Mouse (Mus musculus) lung, embryonic 16.5 days (tissue): ENCODE results near the gene Cmtm3. TPM values are rescaled to one million over a fixed set of nuclear protein-coding genes. Genes with fewer than 3 reads are reported as not detected.
A peak's percentile ranks its signal among the peaks of the same experiment; 100 is the strongest.
"Not testable (repeated sequence)": the region's sequence is repeated elsewhere in the genome, so short reads cannot be mapped to it uniquely, and the experiment has no call there.

Experiments
- ATAC-seq: fragments of 200-750 bp; cut with Nextera tagmentation; 2 replicates; pipeline ENCODE4 v1.8.0; 2017; ENCODE audit warnings: low read depth, mild to moderate bottlenecking, moderate library complexity
- H3K27ac ChIP-seq: fragments of 300-500 bp; sonication (generic); 2 replicates; pipeline ENCODE4 v1.5.1; 2014; ENCODE audit warnings: mild to moderate bottlenecking, control low read depth, low read length
- H3K27me3 ChIP-seq: fragments of 300-500 bp; sonication (generic); 2 replicates; pipeline ENCODE4 v1.6.1; 2014; ENCODE audit warnings: low read depth, low read length, mixed read lengths; ENCODE audit not compliant: control insufficient read depth, insufficient read depth
- H3K36me3 ChIP-seq: fragments of 300-500 bp; sonication (generic); 2 replicates; pipeline ENCODE4 v1.6.1; 2014; ENCODE audit warnings: low read length; ENCODE audit not compliant: control insufficient read depth, insufficient read depth
- H3K4me1 ChIP-seq: fragments of 300-500 bp; sonication (generic); replicated peaks from 2 replicates; pipeline ENCODE4 v1.6.1; 2014; ENCODE audit warnings: low read length, mixed read lengths; ENCODE audit not compliant: control insufficient read depth, insufficient read depth
- H3K4me2 ChIP-seq: fragments of 300-500 bp; sonication (generic); 2 replicates; pipeline ENCODE4 v1.6.1; 2014; ENCODE audit warnings: low read depth, low read length, control low read depth
- H3K4me3 ChIP-seq: fragments of 300-500 bp; sonication (generic); 2 replicates; pipeline ENCODE4 v1.5.1; 2014; ENCODE audit warnings: mild to moderate bottlenecking, low read length, control low read depth
- H3K9ac ChIP-seq: fragments of 300-500 bp; sonication (generic); 2 replicates; pipeline ENCODE4 v1.6.1; 2014; ENCODE audit warnings: low read length, control low read depth
- H3K9me3 ChIP-seq: fragments of 300-500 bp; sonication (generic); 2 replicates; pipeline ENCODE4 v1.6.1; 2016; ENCODE audit warnings: low read length; ENCODE audit not compliant: control insufficient read depth
- WGBS: fragments of 180-500 bp; shearing (Covaris S2); extraction: QIAGEN DNeasy Blood & Tissue Kit; methylation state at CpG from one replicate; pipeline ENCODE4 v1.1.7; 2014; 5-methylcytosine and 5-hydroxymethylcytosine counted together
- polyA plus RNA-seq: library from polyadenylated mRNA; unstranded; fragments of >200 nt; fragmentation: Nextera tagmentation; extraction: Ambion mirVana; gene quantifications from 2 replicates; pipeline ENCODE4 v1.2.1, GENCODE M21; 2015

Gene Cmtm3
- polyA plus RNA-seq, 1 experiment from 2014 or later = 142 TPM

DNA sequence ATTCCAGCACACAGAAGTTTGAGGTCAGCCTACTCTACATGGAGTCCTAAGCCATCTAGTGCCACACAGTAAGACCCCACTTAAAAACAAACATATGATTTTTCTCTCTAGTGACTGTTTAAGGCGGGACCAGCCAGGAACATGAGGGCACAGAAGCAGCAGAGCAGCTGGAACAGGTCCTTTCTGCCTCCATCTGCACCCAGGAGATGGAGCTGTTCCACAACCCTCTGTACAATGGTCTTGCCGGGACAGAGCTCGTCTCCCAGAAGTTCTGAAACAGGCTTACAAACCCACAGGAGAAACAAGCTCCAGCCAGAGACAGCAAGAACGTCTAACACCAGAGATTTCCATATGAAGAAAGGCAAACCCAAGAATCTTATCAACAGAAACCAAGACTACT lies 25.9 kb upstream of the Cmtm3 start:
- H3K36me3 ChIP-seq = no peaks in the 10 kb centered on the region
- H3K4me1 ChIP-seq = no peaks in the 10 kb centered on the region
- no peak overlapping the region for H3K27ac ChIP-seq
- ATAC-seq = no peak
- H3K4me2 ChIP-seq = no peak overlapping the region
- no peaks in the 10 kb centered on the region for H3K27me3 ChIP-seq
- WGBS = 60% methylated on average over 4 of the region's 4 CpGs
- H3K9me3 ChIP-seq = no peaks in the 10 kb centered on the region
- no peak overlapping the region for H3K4me3 ChIP-seq
- no peak overlapping the region for H3K9ac ChIP-seq

DNA sequence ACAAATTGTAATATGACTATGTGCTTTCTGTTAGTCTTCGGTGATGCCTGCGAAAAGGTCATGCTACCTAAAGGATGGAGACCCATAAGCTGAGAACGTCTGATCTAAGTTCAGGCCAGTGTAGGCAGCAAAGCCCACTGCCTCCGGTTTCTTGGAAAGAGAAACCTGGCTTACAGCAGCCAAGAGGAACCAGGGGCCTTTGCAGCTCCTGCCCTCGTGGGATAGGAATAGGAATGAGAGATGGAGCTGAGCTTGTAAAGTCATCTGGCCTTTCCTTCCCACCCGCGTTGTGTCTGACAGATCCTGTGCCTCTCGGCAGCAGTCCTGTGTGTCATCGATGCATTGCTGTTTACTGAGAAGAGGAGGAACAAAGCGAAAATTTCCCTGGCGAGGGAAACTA lies 17.9 kb upstream of the Cmtm3 start, which contains the start of gene Gm11020:
TSS of gene Gm11020 (plus strand) at position 301 of the 400 bp plus-strand sequence.
- 76% methylated on average over 8 of the region's 11 CpGs for whole genome bisulfite sequencing
- not testable (repeated sequence) for ATAC-seq

DNA sequence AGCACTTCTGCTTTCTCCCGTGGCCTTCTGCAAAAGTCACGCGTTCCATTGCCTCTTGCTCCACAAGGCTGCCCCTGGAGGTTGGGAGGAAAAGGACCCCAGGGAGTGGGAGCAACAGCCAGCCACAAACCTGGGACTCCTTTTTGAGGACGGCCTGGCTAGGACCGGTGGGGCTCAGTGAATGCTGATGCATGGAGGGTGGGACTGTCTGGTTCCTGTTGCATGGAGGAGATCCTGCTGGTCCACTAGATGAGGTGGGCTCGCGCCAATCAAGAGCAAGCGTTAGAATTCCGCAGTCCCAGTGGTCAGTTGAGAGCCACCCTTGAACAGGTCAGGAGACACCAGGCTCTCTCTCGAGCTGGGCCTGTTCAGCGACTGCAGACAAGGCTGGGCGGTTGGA lies 17.3 kb upstream of the Cmtm3 start, which contains the start of gene Cmtm2b:
TSS of gene Cmtm2b (plus strand) at position 301 of the 400 bp plus-strand sequence.
- not testable (repeated sequence) for H3K27me3 ChIP-seq, H3K27ac ChIP-seq, H3K9ac ChIP-seq, H3K4me3 ChIP-seq, H3K4me2 ChIP-seq, ATAC-seq, H3K36me3 ChIP-seq, H3K9me3 ChIP-seq, H3K4me1 ChIP-seq
- WGBS = 85% methylated on average over 12 of the region's 12 CpGs

More for the DNA sequence above, 17.9 kb upstream of the Cmtm3 start, which contains the start of gene Gm11020:
- H3K4me1 ChIP-seq, H3K27ac ChIP-seq, H3K4me3 ChIP-seq, H3K36me3 ChIP-seq, H3K9ac ChIP-seq, H3K27me3 ChIP-seq, H3K4me2 ChIP-seq, H3K9me3 ChIP-seq: not testable (repeated sequence)

DNA sequence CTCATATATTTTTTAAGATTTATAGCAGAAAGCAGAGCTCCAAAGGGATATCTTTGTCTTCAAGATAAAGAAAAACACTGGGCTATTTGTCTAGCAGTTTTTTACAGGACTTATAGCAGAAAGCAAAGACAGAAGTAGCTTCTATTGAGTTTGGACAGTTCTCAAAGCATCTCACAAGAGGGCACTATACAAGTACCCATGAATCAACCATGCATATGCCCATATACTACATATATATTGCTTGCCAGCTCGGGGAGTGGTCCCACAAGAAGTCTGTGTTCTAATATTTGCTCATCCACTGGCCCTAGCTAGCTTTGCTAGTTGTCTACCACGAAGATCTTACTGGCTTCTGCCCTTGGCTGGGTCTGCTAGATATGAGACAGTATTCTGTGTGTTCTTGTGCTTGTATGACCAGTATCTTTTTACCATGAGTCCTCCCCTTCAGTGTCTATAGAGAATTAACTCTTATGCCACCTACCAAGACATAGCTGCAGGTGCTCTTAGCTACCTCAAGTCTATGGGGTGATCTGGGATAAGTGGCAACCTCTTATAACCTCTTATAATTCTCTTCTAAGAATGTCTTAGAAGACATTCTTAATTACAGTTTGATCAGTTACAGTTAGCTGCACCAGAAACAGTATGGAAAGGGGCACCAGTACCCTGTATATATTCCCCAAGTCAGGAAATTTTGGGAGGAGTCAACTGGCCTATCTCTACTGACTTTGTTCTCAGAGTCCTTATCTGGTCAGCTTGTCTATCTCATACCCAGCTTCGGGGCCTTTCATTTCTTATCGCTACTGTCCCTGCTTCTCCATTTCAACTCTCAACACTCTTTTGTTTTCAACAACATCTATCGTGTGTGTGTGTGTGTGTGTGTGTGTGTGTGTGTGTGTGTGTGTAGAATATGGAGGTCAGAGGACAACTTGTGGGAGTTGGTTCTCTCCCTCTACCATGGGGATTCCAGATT lies 6.3 kb upstream of the Cmtm3 start:
- H3K27me3 ChIP-seq = no peaks in the 10 kb centered on the region
- H3K27ac ChIP-seq = no peak overlapping the region
- 64% methylated on average over 5 of the region's 5 CpGs for WGBS
- no peak overlapping the region for H3K4me2 ChIP-seq
- H3K9me3 ChIP-seq = no peaks in the 10 kb centered on the region; the same call in 1 of the 2 replicates
- H3K36me3 ChIP-seq = no peaks in the 10 kb centered on the region
- no peaks in the 10 kb centered on the region for H3K4me1 ChIP-seq
- H3K9ac ChIP-seq = no peak overlapping the region
- ATAC-seq = no peak
- no peak overlapping the region for H3K4me3 ChIP-seq

DNA sequence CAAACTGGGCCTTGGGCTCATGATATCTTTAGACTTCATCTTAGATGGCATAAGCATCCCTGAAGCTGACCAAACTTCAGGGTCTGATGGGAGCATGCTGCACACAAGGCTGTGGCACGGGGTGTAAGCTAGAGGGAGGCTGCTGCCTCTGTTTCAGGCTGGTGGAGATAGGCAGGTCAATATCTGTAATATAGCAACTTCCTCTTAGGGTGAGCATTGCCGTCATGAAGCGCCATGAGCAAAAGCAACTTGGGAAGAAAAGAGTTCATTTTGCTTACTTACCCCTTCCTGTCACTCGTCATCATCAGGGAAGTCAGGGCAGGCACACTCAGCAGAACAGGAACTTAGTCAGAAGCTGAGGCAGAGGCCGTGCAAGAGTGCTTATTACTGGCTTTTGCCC lies 5.4 kb upstream of the Cmtm3 start:
- Histone ChIP-seq H3K27ac (no peak overlapping the region), H3K9me3 (no peaks in the 10 kb centered on the region; the same call in 1 of the 2 replicates), H3K4me1 (no peaks in the 10 kb centered on the region), H3K36me3 (no peaks in the 10 kb centered on the region), H3K4me2 (no peak overlapping the region), H3K27me3 (no peaks in the 10 kb centered on the region), H3K4me3 (no peak overlapping the region), H3K9ac (no peak overlapping the region)
- WGBS = 49% methylated on average over 5 of the region's 5 CpGs
- no peak for ATAC-seq

DNA sequence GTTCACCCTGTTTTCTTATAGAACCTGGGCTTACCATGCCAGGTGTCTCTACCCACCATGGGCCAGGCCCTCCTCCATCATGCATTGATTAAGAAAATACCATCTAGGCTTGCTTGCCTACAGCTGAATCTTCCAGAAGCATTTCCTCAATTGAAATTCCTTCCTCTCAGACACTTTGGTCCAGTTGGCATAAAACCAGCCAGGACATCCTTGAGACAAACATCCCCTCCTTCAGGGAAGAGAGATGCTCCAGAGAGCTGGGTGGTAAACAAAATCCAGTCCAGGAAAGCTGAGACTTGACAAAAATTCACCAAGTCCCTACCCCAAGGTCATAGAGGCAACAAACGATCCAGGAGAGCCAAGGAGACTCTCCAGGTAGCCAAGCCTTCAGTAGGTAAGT lies 5.0 kb upstream of the Cmtm3 start:
- Histone ChIP-seq H3K9ac (no peak overlapping the region), H3K36me3 (no peaks in the 10 kb centered on the region), H3K4me1 (no peaks in the 10 kb centered on the region), H3K4me3 (no peak overlapping the region), H3K27me3 (no peaks in the 10 kb centered on the region), H3K9me3 (no peaks in the 10 kb centered on the region; the same call in 1 of the 2 replicates), H3K27ac (no peak overlapping the region), H3K4me2 (no peak overlapping the region)
- no peak for ATAC-seq
- WGBS = 52% methylated on average over 1 of the region's 1 CpGs

DNA sequence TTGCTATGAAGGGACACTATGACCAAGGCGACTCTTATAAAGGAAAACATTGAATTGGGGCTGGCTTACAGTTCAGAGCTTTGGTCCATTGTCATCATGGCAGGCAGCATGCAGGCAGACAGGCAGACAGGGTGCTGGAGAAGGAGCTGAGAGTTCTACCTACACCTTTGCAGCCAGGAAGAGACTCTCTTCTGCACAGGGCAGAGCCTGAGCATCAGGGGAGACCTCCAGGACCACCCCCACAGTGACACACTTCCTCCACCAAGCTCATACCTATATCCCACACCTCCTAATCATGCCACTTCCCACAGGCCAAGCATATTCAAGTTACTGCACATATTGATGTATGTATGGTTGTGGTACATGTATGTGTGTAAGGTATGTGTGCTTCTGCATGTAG lies 2.4 kb upstream of the Cmtm3 start:
- no peak overlapping the region for H3K9ac ChIP-seq
- 92% methylated on average over 1 of the region's 1 CpGs for WGBS
- ATAC-seq = no peak

DNA sequence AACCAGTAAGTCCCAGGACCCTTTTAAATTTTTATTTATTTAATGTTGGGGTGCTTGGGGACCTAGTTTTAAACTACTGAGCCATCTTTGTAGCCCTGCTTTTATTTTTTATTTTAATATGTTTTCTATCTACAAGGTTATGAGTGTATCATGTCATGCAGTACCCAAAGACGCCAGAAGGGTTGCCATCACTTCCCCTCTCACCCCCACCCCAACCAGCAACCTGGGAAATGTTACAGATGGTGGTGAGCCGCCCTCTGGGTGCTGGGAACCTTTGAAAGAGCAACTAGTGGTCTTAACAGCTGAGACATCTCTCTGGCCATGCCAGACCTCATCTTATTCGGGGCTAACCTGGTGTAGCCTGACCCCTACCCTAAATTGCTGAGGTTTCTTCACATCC lies 1.3 kb upstream of the Cmtm3 start:
- no peak for ATAC-seq
- WGBS = 46% methylated on average over 3 of the region's 3 CpGs
- H3K27ac ChIP-seq = no peak overlapping the region

More for the DNA sequence above, 2.4 kb upstream of the Cmtm3 start:
- H3K4me1 ChIP-seq = peaks cover 11% of the 10 kb centered on the region
- H3K27me3 ChIP-seq = no peaks in the 10 kb centered on the region
- H3K4me2 ChIP-seq = no peak overlapping the region
- no peak overlapping the region for H3K4me3 ChIP-seq
- no peaks in the 10 kb centered on the region; the same call in 1 of the 2 replicates for H3K9me3 ChIP-seq
- no peaks in the 10 kb centered on the region for H3K36me3 ChIP-seq
- no peak overlapping the region for H3K27ac ChIP-seq

DNA sequence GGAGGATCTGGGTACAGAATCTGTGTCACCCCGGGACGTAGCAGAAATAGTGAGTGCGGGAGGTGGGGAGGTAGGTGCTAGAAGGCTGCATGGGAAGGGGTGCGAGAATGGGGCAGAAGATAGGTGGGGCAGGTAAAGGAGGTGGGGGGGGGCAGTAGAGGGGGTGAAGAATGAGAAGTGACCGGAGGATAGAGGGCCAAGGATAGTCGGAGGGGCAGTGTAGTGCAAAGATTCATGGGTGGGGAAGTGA lies 698 bp downstream of the Cmtm3 start:
- H3K9ac ChIP-seq = peak overlapping the region; percentile 80
- peak overlapping the region; percentile 89 for H3K27ac ChIP-seq
- peak overlapping the region; percentile 63 for H3K4me3 ChIP-seq
- H3K4me1 ChIP-seq = peaks cover 17% of the 10 kb centered on the region
- peak overlapping the region; percentile 81 for H3K4me2 ChIP-seq
- 2% methylated on average over 6 of the region's 6 CpGs for WGBS
- H3K9me3 ChIP-seq = no peaks in the 10 kb centered on the region; the same call in 1 of the 2 replicates
- ATAC-seq = no peak; the same call in 1 of the 2 replicates
- H3K27me3 ChIP-seq = no peaks in the 10 kb centered on the region
- no peaks in the 10 kb centered on the region for H3K36me3 ChIP-seq

More for the DNA sequence above, 1.3 kb upstream of the Cmtm3 start:
- Histone ChIP-seq H3K27me3 (no peaks in the 10 kb centered on the region), H3K9ac (no peak overlapping the region), H3K36me3 (no peaks in the 10 kb centered on the region), H3K4me3 (no peak overlapping the region), H3K4me2 (no peak overlapping the region), H3K4me1 (peaks cover 17% of the 10 kb centered on the region), H3K9me3 (no peaks in the 10 kb centered on the region; the same call in 1 of the 2 replicates)
